Mouse (Mus musculus) left cerebral cortex, adult 18-20 months (tissue): Measurements from ENCODE around the gene Trim3. TPM values are rescaled to one million over a fixed set of nuclear protein-coding genes. Genes with fewer than 3 reads are reported as not detected.
A peak's percentile ranks its signal among the peaks of the same experiment; 100 is the strongest.

Source experiments
- DNase-seq, 2 experiments: peaks; one replicate each; pipeline ENCODE4 v3.0.0; 2021 to 2022; ENCODE audit warnings: low spot score in 2 of 2, mixed read lengths in 1 of 2
- total RNA-seq, 2 experiments: library from RNA; stranded (reverse); gene quantifications; 2 replicates each; pipeline ENCODE4 v1.2.3; 2021

The Trim3 gene
- total RNA-seq, 2 experiments from 2014 or later: 150 to 157 TPM

- no peak for DNase-seq
Observed at GRCm38 (mm10) chr7:105562317-105562716, 71.1 kb downstream of the Trim3 start.

- DNase-seq: peak; percentile 70 to 75
Observed at GRCm38 (mm10) chr7:105559016-105559415, 74.4 kb downstream of the Trim3 start.

GRCm38 (mm10) chr7:105557671-105558070 lies 75.7 kb downstream of the Trim3 start:
- peak; percentile 17 to 18 for DNase-seq

GRCm38 (mm10) chr7:105556406-105556805 lies 77.0 kb downstream of the Trim3 start:
- peak in 1 of 2 experiments; percentile 11 for DNase-seq

- peak in 1 of 2 experiments; percentile 5 for DNase-seq
Observed at GRCm38 (mm10) chr7:105555571-105555970, 77.8 kb downstream of the Trim3 start.

Other genes starting within 250 kb of the Trim3 start
- 10 to 100 TPM; 70.5 to 72.2 TPM for gene Fam160a2, start 233.5 kb downstream of the Trim3 start, total RNA-seq
- 1 to 10 TPM; 1.1 to 1.2 TPM for gene Cnga4, start 229.0 kb downstream of the Trim3 start, total RNA-seq
- 10 to 100 TPM; 68.3 to 74.4 TPM for gene Cckbr, start 207.8 kb downstream of the Trim3 start, total RNA-seq
- gene Cavin3, start 151.3 kb downstream of the Trim3 start, total RNA-seq: 10 to 100 TPM; 17.9 to 19.8 TPM
- 100 to 1,000 TPM in 1 of 2 experiments, 10 to 100 TPM in 1; 99.9 to 111 TPM for gene Smpd1, start 79.2 kb downstream of the Trim3 start, total RNA-seq
- gene Apbb1, start 51.9 kb downstream of the Trim3 start, total RNA-seq: 100 to 1,000 TPM; 469 to 485 TPM
- gene Hpx, start 33.4 kb downstream of the Trim3 start, total RNA-seq: under 1 TPM; 0.40 to 0.82 TPM
- gene Timm10b, start 6.5 kb upstream of the Trim3 start, total RNA-seq: 10 to 100 TPM; 67.4 to 67.5 TPM
- gene Arfip2, start 6.8 kb upstream of the Trim3 start, total RNA-seq: 10 to 100 TPM; 93.3 to 94.4 TPM
- gene Gm45799, start 7.0 kb upstream of the Trim3 start, total RNA-seq: 10 to 100 TPM in 1 of 2 experiments, 1 to 10 TPM in 1; 8.6 to 11.5 TPM
- 1 to 10 TPM; 5.2 to 6.1 TPM for gene Dnhd1, start 17.3 kb upstream of the Trim3 start, total RNA-seq
- 10 to 100 TPM; 68.9 to 74.6 TPM for gene Ilk, start 103.0 kb upstream of the Trim3 start, total RNA-seq
- 10 to 100 TPM in 1 of 2 experiments, 1 to 10 TPM in 1; 9.3 to 12.9 TPM for gene Rrp8, start 103.8 kb upstream of the Trim3 start, total RNA-seq
- gene Taf10, start 110.8 kb upstream of the Trim3 start, total RNA-seq: 100 to 1,000 TPM; 107 to 110 TPM
- 10 to 100 TPM; 57.5 to 62.7 TPM for gene Tpp1, start 118.7 kb upstream of the Trim3 start, total RNA-seq
- 1 to 10 TPM; 6.7 to 7.8 TPM for gene Dchs1, start 154.1 kb upstream of the Trim3 start, total RNA-seq
- gene Mrpl17, start 177.5 kb upstream of the Trim3 start, total RNA-seq: 100 to 1,000 TPM in 1 of 2 experiments, 10 to 100 TPM in 1; 97.3 to 101 TPM